Mouse (Mus musculus): ENCODE measurements at regions not wholly inside any gene's neighbourhood (a gene's known extent, or its start where the extent isn't known, plus 50 kb on each side); places are given as distances from the start of the nearest gene placed in this dataset.

DNA sequence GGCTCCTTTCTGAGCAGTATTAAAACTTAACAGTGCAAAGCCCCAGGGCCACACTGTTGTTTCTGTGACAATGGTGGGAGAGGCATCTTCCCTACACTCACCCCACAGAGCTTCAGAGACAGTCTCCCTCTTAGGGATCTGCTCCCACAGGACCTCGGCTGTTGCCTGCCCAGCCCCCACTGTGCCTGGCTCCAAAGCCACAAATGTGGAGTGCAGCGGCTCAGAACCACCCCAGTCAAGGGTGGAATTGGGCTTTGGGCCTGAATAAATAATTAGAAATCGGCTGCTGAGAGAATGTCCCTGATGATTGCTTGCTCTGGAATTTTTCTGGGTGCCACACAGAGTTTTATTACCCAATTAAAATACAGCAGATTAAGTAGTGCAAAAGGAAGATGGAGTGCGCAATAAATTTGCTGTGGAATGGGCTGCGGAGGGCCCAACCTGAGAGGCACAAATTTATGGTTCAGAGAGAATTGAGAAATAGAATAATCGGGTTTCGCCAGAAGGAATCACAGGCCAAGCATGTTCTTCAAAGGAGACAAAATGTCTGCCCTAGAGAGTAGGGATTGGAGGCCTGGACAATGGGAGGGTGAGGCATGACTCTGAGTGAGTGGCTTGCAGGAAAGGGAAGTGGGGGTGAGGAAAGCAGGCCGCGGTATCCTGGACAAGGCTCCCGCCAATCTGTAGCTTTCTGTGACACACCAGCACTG is 56.4 kb downstream of the Cd24a start:
- peak; percentile 76 for DNase-seq

GRCm38 (mm10) chr10:43641169-43641945 is 63.3 kb downstream of the Cd24a start:
- DNase-seq, result no peak

DNA sequence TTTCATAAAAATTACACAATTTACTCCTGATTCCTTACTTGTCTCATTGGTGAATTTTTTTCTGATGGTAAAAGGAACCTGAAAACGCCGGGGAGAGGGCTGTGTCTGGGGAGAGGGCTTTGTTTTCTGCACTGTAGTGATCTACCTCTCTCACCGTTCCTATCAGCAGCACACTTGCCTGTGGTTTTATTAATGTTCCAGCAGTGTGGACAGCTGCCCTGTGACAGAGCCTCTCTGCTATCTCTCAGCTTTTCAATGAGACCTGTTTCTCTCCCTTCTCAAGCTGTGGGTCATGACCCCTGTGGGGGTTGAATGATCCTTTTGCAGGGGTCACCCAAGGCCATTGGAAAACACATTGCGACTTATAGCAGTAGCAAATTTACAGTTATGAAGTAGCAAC is 68.2 kb downstream of the Cd24a start:
- DNase-seq, result no peak

- DNase-seq, result no peak
Measured at GRCm38 (mm10) chr10:43646965-43647364, 68.9 kb downstream of the Cd24a start.

DNA sequence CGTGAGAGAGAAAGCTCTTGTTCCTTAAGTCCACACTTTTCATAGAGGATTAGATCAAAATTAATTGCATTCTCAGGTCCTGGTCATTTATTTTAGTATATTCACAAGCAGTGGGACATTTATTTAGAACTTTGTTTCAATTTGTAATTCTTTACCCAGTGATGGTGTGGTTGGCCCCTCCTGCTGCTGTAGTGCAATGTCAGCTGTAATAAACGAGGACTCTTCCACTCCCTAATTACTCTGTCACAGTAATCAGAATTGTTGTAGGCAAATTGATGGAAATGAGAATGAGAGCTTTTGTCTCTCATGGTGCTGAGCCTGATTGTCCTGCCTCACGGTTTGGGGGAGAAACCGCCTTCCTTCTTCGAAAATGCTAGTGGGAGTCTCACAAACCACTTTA is 70.1 kb downstream of the Cd24a start:
- no peak for DNase-seq

GRCm38 (mm10) chr10:43648815-43649447 is 70.8 kb downstream of the Cd24a start:
- DNase-seq, result no peak

- no peak for DNase-seq
Measured at GRCm38 (mm10) chr10:43650449-43650848, 72.4 kb downstream of the Cd24a start.

DNA sequence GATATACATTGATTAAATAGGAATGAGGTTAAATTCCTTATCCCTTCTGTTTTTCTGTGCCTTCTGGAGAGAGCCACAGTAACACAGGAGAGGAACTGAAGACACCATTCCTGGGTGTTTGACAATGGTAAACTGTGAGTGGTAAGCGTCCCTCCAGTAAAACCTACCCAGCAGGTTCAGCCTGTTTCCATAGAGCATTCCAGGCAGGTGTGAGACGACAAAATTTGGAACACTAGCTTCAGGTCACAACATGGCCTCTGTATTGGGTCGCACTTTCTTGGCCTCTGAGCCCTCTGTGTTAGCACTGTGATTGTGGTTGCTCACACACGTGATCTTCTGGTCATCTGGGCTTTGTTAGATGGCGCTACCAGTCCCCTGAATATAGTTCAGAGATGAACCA is 73.4 kb downstream of the Cd24a start:
- DNase-seq, result no peak

DNA sequence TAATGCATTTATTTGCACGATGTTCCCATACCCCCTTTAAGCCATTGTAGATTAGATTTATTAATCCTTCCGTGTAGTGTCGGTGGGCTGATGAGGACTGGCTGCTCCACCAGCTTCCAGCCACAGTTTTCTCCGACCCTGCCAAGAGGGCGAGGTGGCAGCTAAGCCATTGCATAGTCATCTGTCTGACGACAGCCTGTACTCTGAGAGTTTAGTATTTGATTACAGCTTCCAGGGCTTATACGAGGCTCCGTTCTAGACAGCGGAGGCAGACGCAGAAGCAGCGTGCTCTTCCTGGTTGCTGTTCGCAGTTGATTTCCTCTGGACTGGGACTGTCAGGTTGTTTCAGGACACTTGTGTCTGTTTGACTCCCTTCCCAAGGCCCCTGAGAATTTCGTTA is 73.8 kb downstream of the Cd24a start:
- DNase-seq, result no peak

GRCm38 (mm10) chr10:43655082-43655671 is 77.1 kb downstream of the Cd24a start:
- peak; percentile 40 for DNase-seq

- DNase-seq, result no peak
Measured at GRCm38 (mm10) chr10:43655680-43656079, 77.6 kb downstream of the Cd24a start.

GRCm38 (mm10) chr10:43656207-43656606 is 78.1 kb downstream of the Cd24a start:
- no peak for DNase-seq

DNA sequence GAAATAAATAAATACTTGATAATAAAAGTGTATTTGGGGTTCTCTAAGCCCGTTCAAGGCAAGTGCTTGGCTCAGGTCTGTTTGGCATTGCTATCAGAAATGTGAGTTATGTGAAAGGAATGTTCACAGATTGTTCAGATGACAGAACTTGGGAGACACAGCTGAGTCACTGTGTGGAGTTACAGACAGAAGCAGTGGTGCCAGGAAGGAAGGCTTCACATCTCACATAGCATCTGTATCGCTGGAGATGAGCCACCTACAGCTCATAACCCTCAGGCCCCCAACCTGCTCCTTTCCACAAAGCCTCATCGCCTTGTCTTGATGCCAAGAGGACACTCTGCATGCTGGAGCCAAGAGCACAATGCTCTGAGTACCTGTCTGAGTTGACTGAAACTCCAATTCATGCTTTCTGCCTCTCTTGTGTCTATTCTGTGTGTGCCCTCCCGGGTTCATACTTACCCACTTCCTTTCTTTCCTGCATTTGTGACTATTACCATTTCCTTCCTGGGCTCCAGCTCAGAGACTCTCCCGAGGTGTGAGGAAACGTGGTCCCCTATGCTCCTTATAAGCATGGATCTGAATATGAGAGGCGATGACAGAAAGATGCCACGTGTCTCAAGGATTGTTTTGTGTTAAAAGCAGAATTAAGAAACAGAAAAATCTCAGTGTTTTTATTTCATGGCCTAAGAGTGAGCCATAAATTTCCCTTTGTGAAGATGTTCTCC is 79.6 kb downstream of the Cd24a start:
- DNase-seq, result no peak

- DNase-seq, result no peak
Measured at GRCm38 (mm10) chr10:43658226-43658593, 80.1 kb downstream of the Cd24a start.

DNA sequence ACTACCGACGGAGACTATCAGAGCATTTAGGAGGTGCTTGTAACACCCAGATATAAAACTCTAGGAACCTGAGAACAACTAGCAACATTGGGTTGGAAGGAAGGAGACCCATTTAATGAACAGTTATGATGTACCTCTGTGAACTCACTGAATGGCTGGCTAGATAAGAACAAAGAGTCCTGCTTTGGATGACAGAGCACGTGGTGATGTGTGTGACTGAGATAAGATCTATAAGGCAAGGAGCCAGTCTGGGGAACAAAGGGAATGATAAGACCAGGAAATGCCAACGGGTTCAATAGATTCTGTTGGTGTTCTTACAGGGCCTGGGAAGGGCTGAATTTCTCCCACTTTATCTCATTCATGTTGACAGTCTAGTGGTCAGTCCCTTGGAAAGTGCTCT is 86.8 kb downstream of the Cd24a start:
- no peak for DNase-seq

DNA sequence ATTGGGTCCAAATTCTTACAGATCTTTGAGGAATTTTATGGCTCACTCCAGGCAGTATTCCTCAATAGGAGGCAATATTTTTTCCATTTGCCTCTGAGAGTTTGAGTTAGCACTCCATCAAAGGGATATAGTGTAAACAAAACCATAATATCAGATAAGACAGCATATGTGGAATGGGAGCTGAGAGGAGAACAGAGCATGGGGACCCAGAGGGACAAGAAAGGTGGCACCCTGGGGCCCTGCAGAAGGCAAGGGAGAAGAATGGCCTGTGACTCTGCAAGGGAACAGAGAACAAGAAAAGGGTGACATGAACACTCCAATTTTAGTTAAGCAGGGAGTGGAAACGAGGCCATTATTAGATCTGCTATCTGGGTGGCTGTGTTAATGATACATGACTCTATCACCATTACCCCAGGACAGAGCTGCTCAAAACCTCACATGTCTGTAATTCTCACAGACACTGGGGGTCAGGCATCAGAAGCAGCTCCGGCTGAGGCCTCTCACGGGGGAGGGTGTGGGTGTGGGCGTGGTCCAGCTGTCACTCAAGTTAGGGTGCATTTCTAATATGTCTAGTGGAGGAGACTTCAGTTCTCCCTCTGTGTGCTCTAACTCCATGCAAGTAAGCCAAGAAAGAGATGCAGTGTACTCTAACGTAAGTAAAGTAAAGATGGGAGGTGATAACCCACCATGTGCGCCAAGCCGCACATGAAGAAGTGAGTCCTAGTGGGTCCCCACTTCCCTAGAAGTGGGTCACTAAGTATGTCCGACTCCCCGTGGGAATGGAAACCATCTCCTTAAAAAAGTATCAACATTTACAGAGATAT is 88.4 kb downstream of the Cd24a start:
- DNase-seq, result no peak

DNA sequence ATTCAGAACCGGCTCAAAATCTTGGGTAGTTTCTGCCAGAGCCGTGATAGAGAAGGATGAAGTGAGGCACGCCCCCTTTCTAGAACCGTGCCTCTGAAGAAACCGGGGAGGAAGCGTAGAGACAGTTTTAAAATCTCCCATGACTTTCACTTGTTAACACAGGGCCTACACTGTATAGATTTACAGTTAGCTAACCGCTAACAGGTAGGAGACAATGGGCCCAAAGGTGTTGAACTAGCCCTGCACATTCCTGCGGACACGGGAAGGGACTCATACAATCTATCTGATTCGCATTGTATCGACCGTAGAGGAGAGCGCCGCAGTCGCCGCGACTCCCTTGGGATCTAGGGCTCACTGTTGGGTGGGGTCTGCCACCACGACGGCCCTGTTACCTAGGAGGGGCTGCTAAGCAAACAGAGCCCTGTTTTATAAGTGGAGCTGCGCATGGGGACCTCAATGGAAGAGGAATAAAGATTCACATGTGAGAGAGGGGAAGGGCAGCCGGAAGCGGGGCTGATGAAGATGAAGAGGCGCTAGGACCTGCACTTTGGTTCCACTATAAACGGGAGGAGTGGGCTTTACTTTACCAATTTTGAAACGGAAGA is 89.1 kb downstream of the Cd24a start:
- no peak for DNase-seq

DNA sequence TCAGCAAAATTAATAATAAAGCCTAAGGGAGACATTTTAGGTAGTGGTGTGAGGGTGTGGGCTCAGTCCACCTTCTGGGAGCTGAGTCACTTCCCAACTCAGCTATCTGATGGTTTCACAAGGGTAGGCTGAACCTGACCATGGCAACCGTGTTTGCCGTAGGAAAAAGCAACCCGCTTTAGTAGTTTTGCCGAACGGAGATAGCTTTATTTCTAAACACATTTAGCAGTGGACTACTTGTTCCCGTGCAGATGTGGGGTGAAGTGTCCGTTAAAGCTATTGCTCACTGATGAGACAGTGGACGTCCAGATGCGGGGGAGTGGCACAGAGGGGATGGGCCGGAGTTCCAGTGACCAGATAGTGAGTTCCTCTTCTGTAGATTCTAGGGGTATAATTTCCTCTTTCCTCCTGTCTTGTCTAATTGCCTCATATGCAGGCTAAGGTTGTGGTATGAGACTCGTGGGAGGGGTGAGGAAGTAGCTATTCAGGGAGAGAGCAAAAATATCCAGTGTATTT is 89.7 kb downstream of the Cd24a start:
- DNase-seq, result no peak

DNA sequence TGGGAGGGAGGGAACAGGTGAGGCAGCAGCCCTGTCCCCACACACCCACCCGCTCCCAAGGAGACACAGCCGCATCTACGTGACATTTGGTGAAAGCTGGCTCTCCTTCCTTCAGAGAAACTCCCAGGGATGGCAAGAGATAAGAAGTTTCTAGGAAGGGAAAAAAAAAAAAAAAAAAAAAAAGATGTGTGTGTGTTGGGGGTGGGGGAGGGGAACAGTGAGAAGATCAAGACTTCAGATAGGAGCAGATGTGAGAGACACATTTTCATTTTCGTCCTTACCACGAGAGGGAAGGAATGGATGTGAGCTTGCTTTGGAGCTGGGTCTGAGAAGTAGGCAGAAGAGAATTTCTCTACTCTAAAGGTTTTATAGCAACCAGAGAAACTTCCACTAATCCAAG is 91.4 kb downstream of the Cd24a start:
- DNase-seq, result no peak

DNA sequence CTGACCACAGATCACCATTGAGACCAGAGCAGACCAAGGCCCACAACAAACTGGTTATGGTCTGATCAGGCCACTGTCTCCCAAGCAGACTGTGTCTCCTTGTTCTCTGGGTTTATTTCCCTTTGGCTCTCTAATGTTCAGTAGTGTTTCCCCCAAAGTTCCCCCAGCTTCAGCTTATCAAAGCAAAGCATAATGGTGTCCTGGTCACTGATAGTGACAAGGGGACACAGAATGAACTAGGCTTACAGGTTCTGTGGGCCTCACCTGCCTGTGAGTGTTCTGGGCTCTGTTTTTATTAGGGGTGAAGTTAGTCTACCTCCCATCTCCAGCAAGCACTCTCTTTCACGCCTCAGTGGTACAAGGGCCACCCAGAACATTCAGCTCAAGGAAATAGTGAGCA is 92.7 kb downstream of the Cd24a start:
- DNase-seq, result no peak

DNA sequence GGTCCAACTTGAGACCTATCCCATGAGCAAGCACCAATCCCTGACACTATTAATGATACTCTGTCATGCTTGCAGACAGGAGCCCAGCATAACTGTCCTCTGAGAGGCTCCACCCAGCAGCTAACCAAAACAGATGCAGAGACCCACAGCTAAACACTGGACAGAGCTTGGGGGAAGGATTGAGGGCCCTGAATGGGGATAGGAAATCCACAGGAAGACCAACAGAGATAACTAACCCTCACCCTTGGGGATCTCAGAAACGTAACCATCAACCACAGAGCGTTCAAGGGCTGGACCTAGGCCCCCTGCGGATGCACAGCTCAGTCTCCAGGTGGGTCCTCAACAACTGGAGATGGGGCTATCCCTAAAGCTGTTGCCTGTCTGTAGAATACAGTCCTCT is 93.7 kb downstream of the Cd24a start:
- DNase-seq, result no peak

DNA sequence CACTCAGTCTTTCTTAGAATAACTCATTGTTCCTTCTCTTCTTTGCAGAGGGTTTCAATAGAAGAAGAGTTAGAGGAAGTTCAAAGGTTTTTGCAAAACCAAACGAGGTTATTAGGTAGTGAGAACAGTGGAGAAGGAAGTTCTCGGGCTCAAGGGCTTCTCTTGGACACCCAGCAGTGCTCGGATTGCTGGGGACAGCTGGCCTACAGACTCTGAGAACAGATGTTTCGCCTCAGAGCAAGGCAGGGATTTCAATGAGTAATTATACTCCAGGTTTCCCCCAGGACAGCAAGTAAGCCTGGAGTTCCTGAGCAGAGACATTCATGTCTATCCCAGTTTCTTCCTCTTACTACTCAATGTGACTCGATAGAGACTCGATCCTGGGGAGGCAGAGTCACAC is 94.4 kb downstream of the Cd24a start:
- DNase-seq, result no peak

All from kidney, adult 18-20 months (tissue).